Mouse (Mus musculus) hindbrain, embryonic 14.5 days (tissue): ENCODE data around the gene Scamp4. TPM values are rescaled to one million over a fixed set of nuclear protein-coding genes. Genes with fewer than 3 reads are reported as not detected.

Experiments used
- ATAC-seq: fragments of 200-750 bp; cut with Nextera tagmentation; 2 replicates; pipeline ENCODE4 v1.8.0; 2017; ENCODE audit warnings: moderate number of reproducible peaks, mild to moderate bottlenecking, moderate TSS enrichment, moderate library complexity; ENCODE audit not compliant: low FRiP score
- DNase-seq: peaks from one replicate; pipeline ENCODE4 v3.0.0-alpha.2; 2015; ENCODE audit warnings: low spot score
- H3K27ac ChIP-seq: fragments of 300-500 bp; sonication (generic); 2 replicates; pipeline ENCODE4 v1.5.1; 2014; ENCODE audit warnings: mild to moderate bottlenecking, moderate library complexity
- H3K27me3 ChIP-seq: fragments of 300-500 bp; sonication (generic); 2 replicates; pipeline ENCODE4 v1.6.1; 2014; ENCODE audit warnings: mild to moderate bottlenecking, low read length, mixed read lengths; ENCODE audit not compliant: control insufficient read depth, insufficient read depth
- H3K36me3 ChIP-seq: fragments of 300-500 bp; sonication (generic); replicated peaks from 2 replicates; pipeline ENCODE4 v1.6.1; 2014; ENCODE audit not compliant: control insufficient read depth, insufficient read depth
- H3K4me1 ChIP-seq: fragments of 300-500 bp; sonication (generic); replicated peaks from 2 replicates; pipeline ENCODE4 v1.6.1; 2014; ENCODE audit warnings: antibody characterized with exemption, low read length, mixed read lengths; ENCODE audit not compliant: control insufficient read depth, insufficient read depth
- H3K4me2 ChIP-seq: fragments of 300-500 bp; sonication (generic); replicated peaks from 2 replicates; pipeline ENCODE4 v1.6.1; 2014; ENCODE audit warnings: mild to moderate bottlenecking, moderate library complexity
- H3K4me3 ChIP-seq: fragments of 300-500 bp; sonication (generic); replicated peaks from 2 replicates; pipeline ENCODE4 v1.5.1; 2014; ENCODE audit warnings: mild to moderate bottlenecking, low read length
- H3K9ac ChIP-seq: fragments of 300-500 bp; sonication (generic); 2 replicates; pipeline ENCODE4 v1.6.1; 2014
- H3K9me3 ChIP-seq: fragments of 300-500 bp; sonication (generic); 2 replicates; pipeline ENCODE4 v1.6.1; 2016; ENCODE audit warnings: low read length; ENCODE audit not compliant: control insufficient read depth
- WGBS: fragments of 180-500 bp; shearing (Covaris S2); extraction: QIAGEN DNeasy Blood & Tissue Kit; methylation state at CpG from one replicate; pipeline ENCODE4 v1.1.7; 2014; 5-methylcytosine and 5-hydroxymethylcytosine counted together
- polyA plus RNA-seq: library from polyadenylated mRNA; unstranded; fragments of >200 nt; fragmentation: Nextera tagmentation; extraction: Ambion mirVana; gene quantifications from 2 replicates; pipeline ENCODE4 v1.2.1, GENCODE M21; 2014

The Scamp4 gene
- polyA plus RNA-seq, 1 experiment from 2014 or later = 64.5 TPM

DNA sequence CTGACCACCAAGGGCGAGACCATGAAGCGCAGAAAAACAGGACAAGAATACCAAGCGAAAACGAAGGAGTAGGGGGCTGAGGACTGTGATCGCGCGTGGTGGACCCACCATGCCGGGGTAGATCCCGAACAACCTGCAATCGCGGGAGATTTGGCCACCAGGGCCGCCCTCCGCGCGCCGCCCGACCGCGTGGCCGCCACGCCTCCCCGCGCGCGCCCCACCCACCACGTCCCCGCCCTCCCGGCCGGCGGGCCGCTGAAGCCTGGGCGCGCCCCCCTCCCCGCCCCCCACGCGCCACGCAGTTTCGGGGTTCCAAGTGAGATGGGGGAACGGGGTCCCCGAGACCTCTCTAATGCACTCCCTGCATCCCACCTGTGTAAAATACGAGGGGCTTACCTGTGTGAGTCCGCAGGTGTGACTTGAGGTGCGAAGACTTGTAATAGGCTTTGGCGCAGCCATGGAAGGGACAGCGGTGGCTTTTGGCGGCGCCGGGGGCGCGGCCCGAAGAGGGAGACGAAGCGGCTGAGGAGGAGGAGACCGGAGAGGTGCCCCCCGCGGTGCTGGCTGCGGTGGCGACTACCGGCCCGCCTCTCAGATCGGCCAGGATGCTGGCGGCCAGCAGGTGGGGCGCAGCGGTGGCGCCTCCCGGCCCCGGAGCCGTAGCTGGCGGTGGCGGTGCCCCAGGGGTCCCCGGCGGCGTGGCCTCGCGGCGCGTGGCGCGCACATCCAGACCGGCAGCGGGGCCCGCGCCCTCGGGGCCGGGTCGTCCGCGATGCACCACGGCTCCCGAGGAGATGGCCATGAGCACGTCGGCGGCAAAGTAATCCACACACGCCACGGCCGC, 26.1 kb upstream of the Scamp4 start:
- ATAC-seq = no peak
- peak overlapping the region; percentile 81 for H3K27ac ChIP-seq
- H3K27me3 ChIP-seq = no peaks in the 10 kb centered on the region
- DNase-seq = no peak
- H3K36me3 ChIP-seq = no peaks in the 10 kb centered on the region
- peak overlapping the region; percentile 88 for H3K4me2 ChIP-seq
- H3K4me1 ChIP-seq = peaks cover 28% of the 10 kb centered on the region
- no peaks in the 10 kb centered on the region for H3K9me3 ChIP-seq
- H3K4me3 ChIP-seq = peak overlapping the region; percentile 83
- peak overlapping the region; percentile 80 for H3K9ac ChIP-seq
- WGBS = under 1% methylated on average over 87 of the region's 96 CpGs

GRCm38 (mm10) chr10:80577195-80578130, 25.2 kb upstream of the Scamp4 start, which contains the start of gene Klf16:
Klf16 (minus strand) TSS chr10:80577321.
- DNase-seq (peak; percentile 92), ATAC-seq (peak; percentile 78)
- H3K4me2 ChIP-seq = peak within 1 kb of the TSS; percentile 88
- H3K4me3 ChIP-seq = peak within 1 kb of the TSS; percentile 83
- H3K9ac ChIP-seq = peak within 1 kb of the TSS; percentile 80
- H3K36me3 ChIP-seq = peaks cover 6% of the 10 kb centered on the region; the same call in 1 of the 2 replicates
- under 1% methylated on average over 76 of the region's 97 CpGs for WGBS
- no peaks in the 10 kb centered on the region for H3K9me3 ChIP-seq
- no peaks in the 10 kb centered on the region for H3K27me3 ChIP-seq
- peaks cover 27% of the 10 kb centered on the region for H3K4me1 ChIP-seq
- peak within 1 kb of the TSS; percentile 81 for H3K27ac ChIP-seq

GRCm38 (mm10) chr10:80578131-80578750, 24.4 kb upstream of the Scamp4 start:
- Histone ChIP-seq H3K27me3 (no peaks in the 10 kb centered on the region), H3K4me1 (peaks cover 27% of the 10 kb centered on the region), H3K36me3 (peaks cover 10% of the 10 kb centered on the region), H3K9ac (peak overlapping the region; percentile 80), H3K4me3 (peak overlapping the region; percentile 83), H3K27ac (0 out of 2 replicates have a peak overlapping the region, but pooled peaks have one; percentile 81), H3K4me2 (peak overlapping the region; percentile 88), H3K9me3 (no peaks in the 10 kb centered on the region)
- WGBS = 0% methylated on average over 29 of the region's 29 CpGs
- ATAC-seq = peak; percentile 22; the same call in 1 of the 2 replicates
- DNase-seq = peak; percentile 61

DNA sequence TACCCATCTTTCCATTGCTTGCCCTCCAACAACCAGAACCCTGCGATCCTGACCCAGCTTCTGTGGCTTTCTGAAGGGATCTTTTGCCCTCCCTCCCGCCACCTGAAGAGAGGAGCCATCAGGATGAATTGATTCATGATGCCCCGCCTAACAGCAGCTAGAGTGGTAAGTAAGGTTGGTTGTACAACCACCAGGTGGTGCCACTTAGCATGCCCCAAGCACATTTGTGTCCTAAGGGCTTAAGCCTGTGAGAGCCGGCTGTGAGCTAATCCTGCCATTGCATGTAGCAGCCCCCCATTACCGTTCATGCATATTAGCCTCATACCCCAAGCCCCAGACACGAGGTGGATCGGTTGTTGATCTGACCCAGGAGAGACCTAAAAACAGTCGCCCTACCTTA, 23.8 kb upstream of the Scamp4 start:
- H3K9ac ChIP-seq = no peak overlapping the region
- H3K4me1 ChIP-seq = peaks cover 24% of the 10 kb centered on the region
- H3K36me3 ChIP-seq = peaks cover 13% of the 10 kb centered on the region
- peak overlapping the region; percentile 88 for H3K4me2 ChIP-seq
- H3K27me3 ChIP-seq = no peaks in the 10 kb centered on the region
- no peak overlapping the region for H3K4me3 ChIP-seq
- no peak for ATAC-seq
- no peaks in the 10 kb centered on the region for H3K9me3 ChIP-seq
- 5% methylated on average over 8 of the region's 8 CpGs for WGBS
- DNase-seq = peak; percentile 50
- no peak overlapping the region for H3K27ac ChIP-seq

- peaks cover 7% of the 10 kb centered on the region for H3K4me1 ChIP-seq
- no peak overlapping the region for H3K9ac ChIP-seq
- no peak overlapping the region for H3K4me2 ChIP-seq
- H3K4me3 ChIP-seq = no peak overlapping the region
- ATAC-seq (no peak), DNase-seq (no peak)
- H3K27me3 ChIP-seq = no peaks in the 10 kb centered on the region
- H3K36me3 ChIP-seq = peaks cover 28% of the 10 kb centered on the region
- WGBS = 93% methylated on average over 5 of the region's 5 CpGs
- H3K9me3 ChIP-seq = no peaks in the 10 kb centered on the region
- H3K27ac ChIP-seq = no peak overlapping the region
These were observed 19.6 kb upstream of the Scamp4 start for GRCm38 (mm10) chr10:80583047-80583446.

GRCm38 (mm10) chr10:80584045-80584488, 18.6 kb upstream of the Scamp4 start:
- Histone ChIP-seq H3K4me2 (no peak overlapping the region; the same call in 1 of the 2 replicates), H3K27me3 (no peaks in the 10 kb centered on the region), H3K9me3 (no peaks in the 10 kb centered on the region), H3K4me1 (peaks cover 17% of the 10 kb centered on the region), H3K9ac (no peak overlapping the region), H3K36me3 (peaks cover 28% of the 10 kb centered on the region), H3K27ac (no peak overlapping the region), H3K4me3 (no peak overlapping the region)
- DNase-seq (no peak), ATAC-seq (no peak)
- 65% methylated on average over 12 of the region's 12 CpGs for WGBS

DNA sequence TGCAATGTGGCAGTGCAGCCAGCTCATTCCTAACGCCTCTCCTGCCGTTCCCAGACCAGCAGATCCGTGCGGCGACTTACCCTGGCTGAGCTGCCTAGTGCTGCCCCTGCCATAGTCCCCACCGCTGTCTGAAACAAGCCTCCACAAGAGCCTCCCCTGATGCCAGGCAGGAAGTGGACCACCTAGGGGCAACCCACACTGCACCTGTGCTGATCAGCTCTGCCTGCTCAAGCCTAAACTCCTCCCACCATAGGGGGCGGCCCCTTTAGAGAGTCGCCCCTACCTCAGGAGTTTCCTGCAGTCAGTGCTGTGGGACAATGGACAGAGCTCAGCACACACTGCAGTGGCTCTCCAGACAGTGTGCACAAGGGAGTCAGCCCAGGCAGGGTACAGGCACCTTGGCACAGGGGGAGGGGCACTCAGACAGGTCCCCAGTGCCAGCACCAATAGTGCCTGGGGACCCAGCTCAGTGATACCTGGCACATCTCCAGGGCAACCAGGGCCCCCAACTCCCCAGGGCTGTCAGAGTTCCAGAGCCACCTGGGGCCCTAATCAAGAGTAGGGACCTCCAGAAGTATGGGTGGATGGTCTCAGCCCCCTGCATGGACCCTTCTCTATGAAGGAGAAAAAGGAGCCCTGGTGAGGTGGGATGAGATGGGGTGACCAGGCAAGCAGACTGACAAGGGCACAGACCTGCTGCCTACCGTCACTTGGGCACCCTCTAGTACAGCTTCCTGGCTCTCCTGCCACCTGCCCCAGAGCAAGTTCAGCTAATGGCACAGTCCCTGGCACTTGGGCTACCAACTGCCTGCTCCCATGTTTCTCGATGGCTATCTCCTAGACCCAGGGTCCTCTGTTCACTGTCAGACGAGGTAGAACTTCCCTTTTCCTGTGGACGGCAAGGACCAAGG, 17.8 kb upstream of the Scamp4 start:
- 74% methylated on average over 12 of the region's 12 CpGs for WGBS

DNA sequence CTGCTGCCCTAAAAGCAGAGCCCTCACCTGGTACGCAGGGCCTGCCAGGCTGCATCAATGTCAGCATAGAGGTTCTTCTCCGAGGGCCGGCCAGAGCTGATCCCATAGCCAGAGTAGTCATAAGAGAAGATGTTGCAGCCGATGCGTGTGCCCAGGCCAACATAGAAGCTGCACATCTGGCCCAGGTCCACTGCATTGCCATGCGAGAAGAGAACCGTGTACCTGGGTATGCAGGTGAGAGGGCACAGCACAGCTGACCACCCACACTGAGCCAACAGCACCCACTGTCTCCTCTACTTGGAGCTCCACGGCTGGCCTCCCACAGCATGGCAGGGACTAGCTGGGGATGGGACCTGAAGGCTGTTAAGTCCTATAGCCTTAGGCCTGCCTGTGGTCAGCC, 17.1 kb upstream of the Scamp4 start:
- Histone ChIP-seq H3K4me1 (peaks cover 23% of the 10 kb centered on the region), H3K9me3 (no peaks in the 10 kb centered on the region), H3K27me3 (no peaks in the 10 kb centered on the region), H3K36me3 (peaks cover 28% of the 10 kb centered on the region), H3K27ac (no peak overlapping the region), H3K9ac (no peak overlapping the region), H3K4me2 (no peak overlapping the region; the same call in 1 of the 2 replicates), H3K4me3 (no peak overlapping the region; the same call in 1 of the 2 replicates)
- ATAC-seq (no peak), DNase-seq (no peak)
- WGBS = 97% methylated on average over 8 of the region's 8 CpGs

More for the DNA sequence above, 17.8 kb upstream of the Scamp4 start:
- H3K36me3 ChIP-seq = peaks cover 28% of the 10 kb centered on the region
- DNase-seq = no peak
- no peaks in the 10 kb centered on the region for H3K27me3 ChIP-seq
- H3K4me3 ChIP-seq = no peak overlapping the region
- ATAC-seq = no peak
- H3K4me1 ChIP-seq = peaks cover 23% of the 10 kb centered on the region
- no peak overlapping the region; the same call in 1 of the 2 replicates for H3K4me2 ChIP-seq
- no peak overlapping the region for H3K9ac ChIP-seq
- H3K9me3 ChIP-seq = no peaks in the 10 kb centered on the region
- H3K27ac ChIP-seq = no peak overlapping the region
